Mouse (Mus musculus): Measurements from ENCODE around the gene Rnls. TPM values are rescaled to one million over a fixed set of nuclear protein-coding genes. Genes with fewer than 3 reads are reported as not detected.

The Rnls gene
- total and polyA plus RNA-seq, 3 experiments = 1.7 to 3.7 (median 2.8) TPM

- in situ Hi-C loops (cut with MboI; ENCODE audit: low pct_ligation_motif_present, low pct_unique_long_range_greater_than_20kb, low sequenced_read_pairs) = no loop called here
Measured at GRCm38 (mm10) chr19:33273676-33274075, 118.4 kb downstream of the Rnls start.

GRCm38 (mm10) chr19:33271571-33271970, 120.5 kb downstream of the Rnls start:
- H3K4me1 ChIP-seq (ENCODE audit: control insufficient read depth in 1 of 2, insufficient read depth in 2 of 2) = 0 out of 4 replicates have a peak, but pooled peaks cover 0 to 4% of the 10 kb centered on the region in 2 experiments
- no peak for TF ChIP-seq RCOR1 (conservative IDR thresholded peaks at IDR 0.05; ENCODE audit: low read depth, low read length)
- TF ChIP-seq CTCF (conservative IDR thresholded peaks at IDR 0.05 in 1 of 2, IDR thresholded peaks at IDR 0.05 in 1 of 2; ENCODE audit: low read depth in 2 of 2, low read length in 2 of 2) = no peak
- TF ChIP-seq KAT2A (IDR thresholded peaks at IDR 0.05; ENCODE audit: insufficient replicate concordance, low read length) = no peak
- TF ChIP-seq NRF1 (IDR thresholded peaks at IDR 0.05; ENCODE audit: low read depth, low read length) = no peak
- TF ChIP-seq USF1 (IDR thresholded peaks at IDR 0.05; ENCODE audit: low read depth, low read length) = no peak
- no peak for TF ChIP-seq MAFK (IDR thresholded peaks at IDR 0.05; ENCODE audit: insufficient replicate concordance, low read length)
- no peak for TF ChIP-seq MXI1 (IDR thresholded peaks at IDR 0.05; ENCODE audit: low read depth, low read length)
- TF ChIP-seq JUND (conservative IDR thresholded peaks at IDR 0.05; ENCODE audit: low read depth, low read length) = no peak
- no peak for TF ChIP-seq MEF2A (IDR thresholded peaks at IDR 0.05; ENCODE audit: borderline replicate concordance, low read depth, low read length)
- no peak for TF ChIP-seq UBTF (IDR thresholded peaks at IDR 0.05; ENCODE audit: low read depth, low read length)
- no peak overlapping the region for H3K4me2 ChIP-seq (ENCODE audit: insufficient read depth, low read depth, poor library complexity, severe bottlenecking)
- no peak overlapping the region for H3K4me3 ChIP-seq (replicated peaks in 1 of 3; ENCODE audit: low read depth in 2 of 3, low read length in 2 of 3, poor library complexity in 1 of 3)
- no peaks in the 10 kb centered on the region for H3K36me3 ChIP-seq (replicated peaks in 1 of 2; ENCODE audit: control insufficient read depth in 1 of 2, insufficient read depth in 1 of 2, low read length in 1 of 2)
- H3K79me2 ChIP-seq (replicated peaks; ENCODE audit: control insufficient read depth, extremely low read depth, insufficient read depth, poor library complexity, severe bottlenecking) = no peaks in the 10 kb centered on the region
- dilution Hi-C loops (cut with MboI; ENCODE audit: extremely low pct_ligation_motif_present, extremely low pct_unique_long_range_greater_than_20kb, low sequenced_read_pairs) (no loop called here), in situ Hi-C loops (cut with MboI; ENCODE audit: low pct_ligation_motif_present, low pct_unique_long_range_greater_than_20kb, low sequenced_read_pairs) (no loop called here)
- no peak overlapping the region for H3K27ac ChIP-seq (ENCODE audit: insufficient read depth, low read depth)
- no peak overlapping the region for H3K9ac ChIP-seq (ENCODE audit: insufficient read depth, low read depth)
- H3K27me3 ChIP-seq (replicated peaks) = no peaks in the 10 kb centered on the region
- H3K9me3 ChIP-seq (replicated peaks; ENCODE audit: low read length) = no peaks in the 10 kb centered on the region
- DNase-seq (ENCODE audit: extremely low read depth) = no peak

More at GRCm38 (mm10) chr19:33273676-33274075, 118.4 kb downstream of the Rnls start:
- DNase-seq (ENCODE audit: extremely low read depth) = no peak
- TF ChIP-seq USF2 (conservative IDR thresholded peaks at IDR 0.05; ENCODE audit: low read depth, low read length) = no peak
- no peak for TF ChIP-seq ZMIZ1 (IDR thresholded peaks at IDR 0.05; ENCODE audit: low read depth, low read length)
- TF ChIP-seq RCOR1 (conservative IDR thresholded peaks at IDR 0.05; ENCODE audit: low read depth, low read length) = no peak
- no peak for TF ChIP-seq CHD2 (IDR thresholded peaks at IDR 0.05; ENCODE audit: low read length)
- no peak for TF ChIP-seq ZKSCAN1 (IDR thresholded peaks at IDR 0.05; ENCODE audit: borderline replicate concordance, low read depth, low read length)
- TF ChIP-seq KAT2A (IDR thresholded peaks at IDR 0.05; ENCODE audit: insufficient replicate concordance, low read length) = no peak
- Histone ChIP-seq H3K79me2 (replicated peaks; ENCODE audit: control insufficient read depth, extremely low read depth, insufficient read depth, poor library complexity, severe bottlenecking) (no peaks in the 10 kb centered on the region), H3K9ac (ENCODE audit: insufficient read depth, low read depth) (no peak overlapping the region), H3K9me3 (replicated peaks; ENCODE audit: low read length) (no peaks in the 10 kb centered on the region), H3K4me1 (ENCODE audit: control insufficient read depth in 1 of 2, insufficient read depth in 2 of 2) (no peaks in the 10 kb centered on the region), H3K36me3 (replicated peaks in 1 of 2; ENCODE audit: control insufficient read depth in 1 of 2, insufficient read depth in 1 of 2, low read length in 1 of 2) (no peaks in the 10 kb centered on the region), H3K4me2 (ENCODE audit: insufficient read depth, low read depth, poor library complexity, severe bottlenecking) (no peak overlapping the region), H3K4me3 (replicated peaks in 1 of 3; ENCODE audit: low read depth in 2 of 3, low read length in 2 of 3, poor library complexity in 1 of 3) (no peak overlapping the region), H3K27me3 (replicated peaks) (no peaks in the 10 kb centered on the region), H3K27ac (ENCODE audit: insufficient read depth, low read depth) (no peak overlapping the region)
- dilution Hi-C loops (cut with MboI; ENCODE audit: extremely low pct_ligation_motif_present, extremely low pct_unique_long_range_greater_than_20kb, low sequenced_read_pairs) = no loop called here

Measured in CH12.LX (cell line).